Mouse (Mus musculus): ENCODE results near the gene Reps2. TPM values are rescaled to one million over a fixed set of nuclear protein-coding genes. Genes with fewer than 3 reads are reported as not detected.

The Reps2 gene
- not detected in 2 replicates for polyA plus RNA-seq (2012; ENCODE audit: insufficient read depth, insufficient read length, low replicate concordance, missing spikeins)

GRCm38 (mm10) chrX:162643091-162643788, at the start of gene Reps2:
Gene Reps2, minus strand, starts transcription at chrX:162643649.
- Histone ChIP-seq H3K4me1 (ENCODE audit: control insufficient read depth, insufficient read depth, low read length) (no peaks in the 10 kb centered on the region), H3K27ac (ENCODE audit: insufficient read depth, low read depth, low read length) (no peak within 1 kb of the TSS), H3K4me3 (ENCODE audit: insufficient read depth, low read depth, low read length) (peak within 1 kb of the TSS; percentile 79)
- 15% methylated on average over 61 of the region's 61 CpGs for WGBS
- no peak for TF ChIP-seq CTCF (IDR thresholded peaks at IDR 0.05; ENCODE audit: insufficient read depth, low read depth, low read length)
- TF ChIP-seq POLR2A (IDR thresholded peaks at IDR 0.05; ENCODE audit: insufficient read depth, low read depth, low read length), result no peak

GRCm38 (mm10) chrX:162691272-162691671, 47.8 kb upstream of the Reps2 start:
- Histone ChIP-seq H3K4me1 (ENCODE audit: control insufficient read depth, insufficient read depth, low read length) (no peaks in the 10 kb centered on the region), H3K4me3 (ENCODE audit: insufficient read depth, low read depth, low read length) (no peak overlapping the region), H3K27ac (ENCODE audit: insufficient read depth, low read depth, low read length) (no peak overlapping the region)
- WGBS, result 80% methylated on average over 2 of the region's 2 CpGs
- no peak for TF ChIP-seq POLR2A (IDR thresholded peaks at IDR 0.05; ENCODE audit: insufficient read depth, low read depth, low read length)
- no peak for TF ChIP-seq CTCF (IDR thresholded peaks at IDR 0.05; ENCODE audit: insufficient read depth, low read depth, low read length)

- Histone ChIP-seq H3K4me3 (ENCODE audit: insufficient read depth, low read depth, low read length) (no peak overlapping the region), H3K4me1 (ENCODE audit: control insufficient read depth, insufficient read depth, low read length) (no peaks in the 10 kb centered on the region), H3K27ac (ENCODE audit: insufficient read depth, low read depth, low read length) (no peak overlapping the region)
- WGBS, result 71% methylated on average over 1 of the region's 1 CpGs
- no peak for TF ChIP-seq POLR2A (IDR thresholded peaks at IDR 0.05; ENCODE audit: insufficient read depth, low read depth, low read length)
Measured at GRCm38 (mm10) chrX:162685394-162685793, 41.9 kb upstream of the Reps2 start.

GRCm38 (mm10) chrX:162679506-162679905, 36.1 kb upstream of the Reps2 start:
- WGBS, result 40% methylated on average over 2 of the region's 2 CpGs
- no peak overlapping the region for H3K4me3 ChIP-seq (ENCODE audit: insufficient read depth, low read depth, low read length)
- TF ChIP-seq POLR2A (IDR thresholded peaks at IDR 0.05; ENCODE audit: insufficient read depth, low read depth, low read length), result no peak
- TF ChIP-seq CTCF (IDR thresholded peaks at IDR 0.05; ENCODE audit: insufficient read depth, low read depth, low read length), result no peak
- H3K27ac ChIP-seq (ENCODE audit: insufficient read depth, low read depth, low read length), result no peak overlapping the region
- H3K4me1 ChIP-seq (ENCODE audit: control insufficient read depth, insufficient read depth, low read length), result no peaks in the 10 kb centered on the region

GRCm38 (mm10) chrX:162678820-162679219, 35.4 kb upstream of the Reps2 start:
- Histone ChIP-seq H3K27ac (ENCODE audit: insufficient read depth, low read depth, low read length) (no peak overlapping the region), H3K4me3 (ENCODE audit: insufficient read depth, low read depth, low read length) (no peak overlapping the region), H3K4me1 (ENCODE audit: control insufficient read depth, insufficient read depth, low read length) (no peaks in the 10 kb centered on the region)
- TF ChIP-seq CTCF (IDR thresholded peaks at IDR 0.05; ENCODE audit: insufficient read depth, low read depth, low read length) (no peak), POLR2A (IDR thresholded peaks at IDR 0.05; ENCODE audit: insufficient read depth, low read depth, low read length) (no peak)
- WGBS, result 71% methylated on average over 2 of the region's 2 CpGs

GRCm38 (mm10) chrX:162666166-162666565, 22.7 kb upstream of the Reps2 start:
- Histone ChIP-seq H3K4me1 (ENCODE audit: control insufficient read depth, insufficient read depth, low read length) (no peaks in the 10 kb centered on the region), H3K27ac (ENCODE audit: insufficient read depth, low read depth, low read length) (no peak overlapping the region), H3K4me3 (ENCODE audit: insufficient read depth, low read depth, low read length) (no peak overlapping the region)
- 85% methylated on average over 2 of the region's 2 CpGs for WGBS
- TF ChIP-seq CTCF (IDR thresholded peaks at IDR 0.05; ENCODE audit: insufficient read depth, low read depth, low read length), result no peak
- no peak for TF ChIP-seq POLR2A (IDR thresholded peaks at IDR 0.05; ENCODE audit: insufficient read depth, low read depth, low read length)

GRCm38 (mm10) chrX:162660182-162660581, 16.7 kb upstream of the Reps2 start:
- H3K4me3 ChIP-seq (ENCODE audit: insufficient read depth, low read depth, low read length), result no peak overlapping the region
- WGBS, result 90% methylated on average over 1 of the region's 1 CpGs
- TF ChIP-seq POLR2A (IDR thresholded peaks at IDR 0.05; ENCODE audit: insufficient read depth, low read depth, low read length), result no peak
- no peak for TF ChIP-seq CTCF (IDR thresholded peaks at IDR 0.05; ENCODE audit: insufficient read depth, low read depth, low read length)
- H3K4me1 ChIP-seq (ENCODE audit: control insufficient read depth, insufficient read depth, low read length), result no peaks in the 10 kb centered on the region
- no peak overlapping the region for H3K27ac ChIP-seq (ENCODE audit: insufficient read depth, low read depth, low read length)

- TF ChIP-seq POLR2A (IDR thresholded peaks at IDR 0.05; ENCODE audit: insufficient read depth, low read depth, low read length) (no peak), CTCF (IDR thresholded peaks at IDR 0.05; ENCODE audit: insufficient read depth, low read depth, low read length) (no peak)
- H3K4me1 ChIP-seq (ENCODE audit: control insufficient read depth, insufficient read depth, low read length), result no peaks in the 10 kb centered on the region
- WGBS, result 90% methylated on average over 7 of the region's 7 CpGs
Measured at GRCm38 (mm10) chrX:162653518-162653917, 10.1 kb upstream of the Reps2 start.

GRCm38 (mm10) chrX:162652445-162652844, 9.0 kb upstream of the Reps2 start:
- 89% methylated on average over 3 of the region's 3 CpGs for WGBS
- TF ChIP-seq CTCF (IDR thresholded peaks at IDR 0.05; ENCODE audit: insufficient read depth, low read depth, low read length) (no peak), POLR2A (IDR thresholded peaks at IDR 0.05; ENCODE audit: insufficient read depth, low read depth, low read length) (no peak)
- Histone ChIP-seq H3K4me3 (ENCODE audit: insufficient read depth, low read depth, low read length) (no peak overlapping the region), H3K4me1 (ENCODE audit: control insufficient read depth, insufficient read depth, low read length) (no peaks in the 10 kb centered on the region), H3K27ac (ENCODE audit: insufficient read depth, low read depth, low read length) (no peak overlapping the region)

More at GRCm38 (mm10) chrX:162653518-162653917, 10.1 kb upstream of the Reps2 start:
- H3K27ac ChIP-seq (ENCODE audit: insufficient read depth, low read depth, low read length), result no peak overlapping the region
- H3K4me3 ChIP-seq (ENCODE audit: insufficient read depth, low read depth, low read length), result no peak overlapping the region
